Mouse (Mus musculus): Measurements from ENCODE around the gene Nrip3. TPM values are rescaled to one million over a fixed set of nuclear protein-coding genes. Genes with fewer than 3 reads are reported as not detected.

Nrip3 gene
- polyA plus RNA-seq, 1 experiment from 2014 or later = 0.58 TPM

GRCm38 (mm10) chr7:109719286-109719685 lies 62.5 kb downstream of the Nrip3 start:
- no peaks in the 10 kb centered on the region for H3K36me3 ChIP-seq (ENCODE audit: insufficient read depth, low read length)
- DNase-seq (ENCODE audit: low spot score) (peak; percentile 73), ATAC-seq (no peak)
- H3K4me1 ChIP-seq (ENCODE audit: insufficient read depth, low read depth, low read length) = no peaks in the 10 kb centered on the region
- no peak overlapping the region for H3K4me3 ChIP-seq (ENCODE audit: low read depth, low read length)
- H3K4me2 ChIP-seq (replicated peaks; ENCODE audit: low read depth, low read length) = no peak overlapping the region
- no peak overlapping the region for H3K9ac ChIP-seq (replicated peaks; ENCODE audit: low read depth)
- H3K27ac ChIP-seq (ENCODE audit: low read length) = no peak overlapping the region
- no peaks in the 10 kb centered on the region for H3K9me3 ChIP-seq (ENCODE audit: low read length)
- no peaks in the 10 kb centered on the region for H3K27me3 ChIP-seq (replicated peaks; ENCODE audit: insufficient read depth, low read length)
- WGBS = 53% methylated on average over 9 of the region's 9 CpGs
- TF ChIP-seq EP300 (IDR thresholded peaks at IDR 0.05) = 0 out of 2 replicates have a peak, but pooled peaks have one; percentile 11
- TF ChIP-seq CTCF (IDR thresholded peaks at IDR 0.05) = peak; percentile 71

GRCm38 (mm10) chr7:109713434-109713982 lies 68.3 kb downstream of the Nrip3 start:
- Histone ChIP-seq H3K9me3 (ENCODE audit: low read length) (no peaks in the 10 kb centered on the region), H3K4me2 (replicated peaks; ENCODE audit: low read depth, low read length) (no peak overlapping the region), H3K36me3 (ENCODE audit: insufficient read depth, low read length) (0 out of 2 replicates have a peak, but pooled peaks cover 4% of the 10 kb centered on the region), H3K4me1 (ENCODE audit: insufficient read depth, low read depth, low read length) (no peaks in the 10 kb centered on the region; the same call in 1 of the 2 replicates), H3K4me3 (ENCODE audit: low read depth, low read length) (no peak overlapping the region), H3K9ac (replicated peaks; ENCODE audit: low read depth) (no peak overlapping the region), H3K27ac (ENCODE audit: low read length) (no peak overlapping the region), H3K27me3 (replicated peaks; ENCODE audit: insufficient read depth, low read length) (no peaks in the 10 kb centered on the region)
- TF ChIP-seq EP300 (IDR thresholded peaks at IDR 0.05) = no peak
- TF ChIP-seq CTCF (IDR thresholded peaks at IDR 0.05) = no peak
- DNase-seq (ENCODE audit: low spot score) = no peak
- 94% methylated on average over 2 of the region's 2 CpGs for WGBS
- no peak for ATAC-seq

DNA sequence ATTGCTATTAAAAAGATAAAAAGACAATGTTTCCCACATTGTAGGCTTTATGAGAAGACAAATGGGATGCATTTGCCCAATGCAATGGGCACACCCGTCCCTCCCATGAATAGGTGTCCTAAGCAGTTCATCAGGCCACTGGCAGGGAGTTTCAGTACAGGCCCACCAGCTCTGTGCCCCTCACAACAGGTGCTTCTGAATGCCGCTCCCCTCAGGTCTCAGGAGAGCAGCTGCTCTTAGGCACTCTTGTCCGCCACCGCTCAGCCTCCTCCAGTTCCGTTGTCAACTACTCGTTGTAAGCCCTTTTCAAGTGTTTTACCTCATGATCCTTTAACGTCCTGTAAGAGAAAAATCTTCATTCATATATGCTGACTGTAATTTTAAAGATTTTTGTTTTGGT lies 69.6 kb downstream of the Nrip3 start:
- 69% methylated on average over 7 of the region's 7 CpGs for WGBS
- H3K4me1 ChIP-seq (ENCODE audit: insufficient read depth, low read depth, low read length) = peaks cover 3% of the 10 kb centered on the region; the same call in 1 of the 2 replicates
- no peaks in the 10 kb centered on the region for H3K9me3 ChIP-seq (ENCODE audit: low read length)
- no peak overlapping the region for H3K4me2 ChIP-seq (replicated peaks; ENCODE audit: low read depth, low read length)
- DNase-seq (ENCODE audit: low spot score) = no peak
- H3K9ac ChIP-seq (replicated peaks; ENCODE audit: low read depth) = no peak overlapping the region
- H3K27ac ChIP-seq (ENCODE audit: low read length) = no peak overlapping the region
- 0 out of 2 replicates have a peak, but pooled peaks cover 4% of the 10 kb centered on the region for H3K36me3 ChIP-seq (ENCODE audit: insufficient read depth, low read length)
- no peaks in the 10 kb centered on the region for H3K27me3 ChIP-seq (replicated peaks; ENCODE audit: insufficient read depth, low read length)
- H3K4me3 ChIP-seq (ENCODE audit: low read depth, low read length) = no peak overlapping the region
- no peak for ATAC-seq
- no peak for TF ChIP-seq EP300 (IDR thresholded peaks at IDR 0.05)
- no peak for TF ChIP-seq CTCF (IDR thresholded peaks at IDR 0.05)

DNA sequence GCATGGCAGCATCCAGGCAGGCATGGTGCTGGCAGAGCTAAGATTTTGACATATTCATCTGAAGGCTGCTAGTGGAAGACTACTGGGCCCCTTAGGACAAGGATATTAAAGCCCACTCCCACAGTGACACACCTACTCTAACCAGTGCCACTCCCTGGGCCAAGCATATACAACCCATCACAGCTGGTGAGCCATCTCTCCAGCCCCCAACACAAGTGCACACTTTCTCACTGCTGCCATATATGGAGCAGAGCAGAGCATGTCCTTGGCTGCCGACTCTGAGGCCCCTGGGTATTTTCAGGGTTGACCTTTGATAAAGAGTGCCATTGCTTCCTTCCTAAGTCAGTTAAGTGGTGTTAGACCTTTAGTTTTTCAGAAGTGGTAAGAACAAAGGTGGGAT lies 71.8 kb downstream of the Nrip3 start:
- Histone ChIP-seq H3K4me3 (ENCODE audit: low read depth, low read length) (no peak overlapping the region), H3K9ac (replicated peaks; ENCODE audit: low read depth) (no peak overlapping the region), H3K36me3 (ENCODE audit: insufficient read depth, low read length) (0 out of 2 replicates have a peak, but pooled peaks cover 4% of the 10 kb centered on the region), H3K27ac (ENCODE audit: low read length) (peak overlapping the region; percentile 65), H3K9me3 (ENCODE audit: low read length) (no peaks in the 10 kb centered on the region), H3K4me1 (ENCODE audit: insufficient read depth, low read depth, low read length) (peaks cover 3% of the 10 kb centered on the region; the same call in 1 of the 2 replicates), H3K4me2 (replicated peaks; ENCODE audit: low read depth, low read length) (no peak overlapping the region), H3K27me3 (replicated peaks; ENCODE audit: insufficient read depth, low read length) (no peaks in the 10 kb centered on the region)
- WGBS = 35% methylated on average over 1 of the region's 1 CpGs
- DNase-seq (ENCODE audit: low spot score) (no peak), ATAC-seq (no peak)
- TF ChIP-seq EP300 (IDR thresholded peaks at IDR 0.05) (no peak), CTCF (IDR thresholded peaks at IDR 0.05) (no peak)

DNA sequence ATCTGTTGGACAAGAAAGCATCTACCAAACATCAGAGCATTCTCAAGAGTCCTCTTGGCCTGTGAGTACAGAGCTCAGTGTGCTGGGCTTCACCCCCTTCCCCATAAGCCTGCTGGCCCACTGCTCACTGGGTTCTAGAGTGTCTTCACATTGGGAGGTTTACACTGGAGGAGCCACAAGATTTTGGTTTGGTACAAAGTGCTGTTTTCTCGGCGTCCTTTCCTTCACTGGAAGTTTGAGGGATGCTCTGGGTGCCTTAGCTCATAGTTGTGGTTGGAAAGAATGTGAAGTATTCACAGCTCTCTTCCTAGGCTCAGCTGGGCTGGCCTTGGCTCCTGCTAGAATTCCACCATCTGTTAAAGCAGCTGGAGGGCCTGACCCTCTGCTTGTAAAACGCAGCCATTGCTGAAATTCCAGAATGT lies 72.9 kb downstream of the Nrip3 start:
- no peak for TF ChIP-seq CTCF (IDR thresholded peaks at IDR 0.05)
- TF ChIP-seq EP300 (IDR thresholded peaks at IDR 0.05) = peak; percentile 88
- 22% methylated on average over 3 of the region's 3 CpGs for WGBS
- Histone ChIP-seq H3K4me2 (replicated peaks; ENCODE audit: low read depth, low read length) (no peak overlapping the region), H3K9ac (replicated peaks; ENCODE audit: low read depth) (no peak overlapping the region), H3K4me1 (ENCODE audit: insufficient read depth, low read depth, low read length) (peaks cover 3% of the 10 kb centered on the region; the same call in 1 of the 2 replicates), H3K4me3 (ENCODE audit: low read depth, low read length) (no peak overlapping the region), H3K27ac (ENCODE audit: low read length) (peak overlapping the region; percentile 65), H3K9me3 (ENCODE audit: low read length) (no peaks in the 10 kb centered on the region), H3K36me3 (ENCODE audit: insufficient read depth, low read length) (0 out of 2 replicates have a peak, but pooled peaks cover 4% of the 10 kb centered on the region), H3K27me3 (replicated peaks; ENCODE audit: insufficient read depth, low read length) (no peaks in the 10 kb centered on the region)
- peak; percentile 87 for ATAC-seq
- peak; percentile 88 for DNase-seq (ENCODE audit: low spot score)

Other genes starting within 250 kb of the Nrip3 start
- 58.9 and 61.8 TPM in 2 replicates for gene St5, start 78.4 kb downstream of the Nrip3 start, polyA plus RNA-seq (2015; fragmentation: Nextera tagmentation; extraction: Ambion mirVana)
- gene Akip1, start 78.3 kb downstream of the Nrip3 start, polyA plus RNA-seq (2015; fragmentation: Nextera tagmentation; extraction: Ambion mirVana) = 48.6 and 52.5 TPM in 2 replicates
- gene BC051019, start 58.2 kb downstream of the Nrip3 start, polyA plus RNA-seq (2015; fragmentation: Nextera tagmentation; extraction: Ambion mirVana) = 22.7 and 24.3 TPM in 2 replicates
- 0.64 and 0.89 TPM in 2 replicates for gene Ascl3, start 50.3 kb downstream of the Nrip3 start, polyA plus RNA-seq (2015; fragmentation: Nextera tagmentation; extraction: Ambion mirVana)
- gene Tmem9b, start 29.1 kb downstream of the Nrip3 start, polyA plus RNA-seq (2015; fragmentation: Nextera tagmentation; extraction: Ambion mirVana) = 109 and 117 TPM in 2 replicates
- gene Scube2, start 83.7 kb upstream of the Nrip3 start, polyA plus RNA-seq (2015; fragmentation: Nextera tagmentation; extraction: Ambion mirVana) = 14.9 TPM in 2 replicates
- 36.4 and 40.1 TPM in 2 replicates for gene Dennd5a, start 178.4 kb upstream of the Nrip3 start, polyA plus RNA-seq (2015; fragmentation: Nextera tagmentation; extraction: Ambion mirVana)
- gene Tmem41b, start 204.9 kb upstream of the Nrip3 start, polyA plus RNA-seq (2015; fragmentation: Nextera tagmentation; extraction: Ambion mirVana) = 71.9 and 75.3 TPM in 2 replicates
- 12.7 and 15.3 TPM in 2 replicates for gene Ipo7, start 236.2 kb upstream of the Nrip3 start, polyA plus RNA-seq (2015; fragmentation: Nextera tagmentation; extraction: Ambion mirVana)